Mouse (Mus musculus): Measurements from ENCODE around the gene Rtl8c.
"Not testable (repeated sequence)": the region's sequence is repeated elsewhere in the genome, so short reads cannot be mapped to it uniquely, and the experiment has no call there.

Gene Rtl8c

DNA sequence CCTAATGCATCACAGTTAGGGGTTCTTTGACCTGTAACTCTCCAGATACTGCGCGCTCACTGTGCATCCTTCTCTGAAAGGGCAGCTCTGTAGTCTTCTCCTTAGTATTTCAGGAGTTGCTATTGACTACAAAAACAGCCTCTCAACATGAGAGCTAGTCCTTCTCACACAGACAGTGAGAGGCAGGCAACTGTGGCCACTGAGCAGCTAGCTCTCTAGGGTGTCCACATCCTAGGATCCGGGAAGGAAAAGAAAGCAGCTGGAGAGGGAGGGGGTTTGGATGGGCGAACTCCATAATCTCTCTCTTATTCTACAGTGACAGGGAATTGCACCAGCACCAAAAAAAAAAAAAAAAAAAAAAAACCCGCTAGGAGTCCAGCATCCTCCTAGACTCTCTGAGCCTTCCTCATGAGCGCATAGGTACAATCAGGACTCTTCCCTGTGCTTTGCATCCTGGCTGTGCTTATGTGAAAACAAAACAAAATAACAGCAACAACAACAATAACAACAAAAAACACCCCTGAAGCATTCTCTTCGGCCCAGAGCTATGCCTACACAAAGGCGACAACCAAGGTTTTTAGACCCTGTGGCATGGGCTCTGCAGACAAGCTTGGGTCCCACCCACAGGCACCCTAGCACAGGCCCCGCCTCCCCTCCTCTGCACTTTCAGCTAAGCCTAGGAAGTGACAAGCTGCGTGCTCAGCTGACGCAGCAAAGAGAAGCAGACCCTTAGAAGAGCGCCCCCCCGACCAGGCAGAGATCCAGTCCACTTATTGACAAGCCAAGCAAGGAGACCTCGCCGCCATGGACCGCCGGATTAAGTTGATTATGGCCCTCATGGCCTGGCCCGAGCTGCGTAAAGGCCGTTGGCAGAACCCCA is at the start of gene Rtl8c:
Rtl8c (plus strand) TSS at position 791 of the 880 bp plus-strand sequence.
- peak; percentile 74 for DNase-seq

DNA sequence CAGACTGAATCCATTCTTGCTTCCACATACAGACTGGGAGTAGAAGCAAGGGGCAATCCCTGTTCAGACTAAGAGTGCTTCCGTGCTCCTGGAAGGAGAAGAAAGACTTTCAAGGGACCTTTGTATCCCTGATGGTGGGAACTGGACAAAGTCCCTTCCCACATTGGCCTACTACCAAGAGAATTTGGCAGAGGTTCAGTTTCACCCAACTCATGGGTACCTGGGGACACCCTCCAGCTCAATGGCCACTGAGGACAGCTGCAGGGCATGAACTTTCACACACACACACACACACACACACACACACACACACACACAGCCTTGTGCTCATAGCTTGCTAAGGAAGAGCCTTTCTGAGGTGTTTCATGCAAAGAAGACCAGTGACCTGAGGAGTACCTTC is 28.5 kb upstream of the Rtl8c start:
- DNase-seq: no peak

DNA sequence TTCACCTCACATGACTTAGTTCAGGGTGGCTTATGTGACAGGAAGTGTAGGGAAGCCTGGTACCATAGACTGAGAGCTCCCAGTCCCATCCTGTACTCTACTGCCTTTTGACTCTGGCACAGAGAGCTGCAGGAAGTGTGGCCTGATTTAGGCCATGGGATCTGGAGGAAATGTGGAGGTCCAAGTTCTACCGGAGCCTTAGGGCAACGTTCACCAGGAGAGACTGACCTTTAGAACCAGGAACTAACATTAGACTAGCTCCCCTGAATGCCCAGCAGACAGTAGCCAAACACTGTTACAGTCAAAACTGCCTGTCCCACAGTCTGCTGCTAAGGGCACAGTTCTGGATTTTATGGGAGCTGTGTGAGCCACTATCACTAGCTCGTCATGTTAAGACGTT is 26.4 kb upstream of the Rtl8c start:
- DNase-seq: not testable (repeated sequence)

DNA sequence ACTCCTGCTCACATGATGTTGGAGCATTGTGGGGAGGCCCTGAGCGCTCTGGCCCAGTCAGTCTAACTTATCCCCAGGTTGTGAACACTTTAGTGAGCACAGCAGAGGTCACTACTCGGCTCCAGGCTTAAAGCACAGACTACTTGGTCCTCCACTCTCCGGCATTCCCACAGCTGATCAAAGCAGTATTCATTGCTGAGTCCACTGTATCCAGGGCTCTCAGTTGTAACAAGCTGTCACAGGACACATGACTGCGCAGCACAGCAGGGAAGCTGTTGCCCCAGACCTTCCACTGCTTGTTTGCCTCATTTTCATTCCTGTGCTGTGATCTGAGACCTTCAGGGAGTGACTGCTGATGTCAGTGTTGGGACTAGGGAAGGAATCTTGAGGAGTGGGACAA is 24.4 kb upstream of the Rtl8c start:
- DNase-seq: not testable (repeated sequence)

DNA sequence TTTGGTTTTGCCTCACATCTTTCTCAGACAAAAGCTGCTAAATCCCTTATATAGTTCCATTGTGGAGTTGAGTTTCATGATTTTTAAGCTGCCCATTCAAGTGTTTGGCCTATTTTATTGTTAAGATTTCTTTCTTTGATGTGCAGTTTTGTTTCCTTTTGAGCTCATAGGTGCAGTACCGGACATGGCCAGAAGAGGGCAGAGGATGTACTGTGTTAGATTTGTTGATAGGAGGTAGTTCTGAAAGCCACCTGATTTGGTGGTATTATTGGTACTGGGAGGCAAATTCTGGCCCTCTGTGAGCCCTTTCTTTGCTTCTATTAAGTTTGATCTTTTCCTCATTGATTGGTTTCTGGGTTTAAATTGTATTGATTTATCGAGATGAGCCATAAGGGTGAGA is 7.8 kb upstream of the Rtl8c start:
- DNase-seq: peak; percentile 16

DNA sequence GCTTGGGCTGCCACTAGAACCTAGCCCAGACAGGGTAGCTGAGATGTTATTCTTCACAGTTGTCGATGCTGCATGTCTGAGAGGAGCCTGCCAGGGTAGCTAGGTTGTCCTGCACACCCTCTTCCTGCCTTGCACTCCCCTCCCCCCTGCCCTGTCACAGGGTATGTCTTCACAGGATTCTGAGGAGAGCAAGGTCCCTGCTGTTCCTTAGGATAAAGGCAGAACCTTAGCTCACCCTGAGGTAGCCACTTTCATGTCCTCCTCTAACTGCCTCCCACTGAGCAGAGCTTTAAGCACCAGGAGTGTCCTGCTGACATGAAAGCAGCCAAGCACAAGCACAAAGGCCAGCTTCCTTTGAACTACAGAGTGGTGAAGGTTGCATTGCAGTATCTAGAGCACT is 1.7 kb upstream of the Rtl8c start:
- DNase-seq: not testable (repeated sequence)

DNA sequence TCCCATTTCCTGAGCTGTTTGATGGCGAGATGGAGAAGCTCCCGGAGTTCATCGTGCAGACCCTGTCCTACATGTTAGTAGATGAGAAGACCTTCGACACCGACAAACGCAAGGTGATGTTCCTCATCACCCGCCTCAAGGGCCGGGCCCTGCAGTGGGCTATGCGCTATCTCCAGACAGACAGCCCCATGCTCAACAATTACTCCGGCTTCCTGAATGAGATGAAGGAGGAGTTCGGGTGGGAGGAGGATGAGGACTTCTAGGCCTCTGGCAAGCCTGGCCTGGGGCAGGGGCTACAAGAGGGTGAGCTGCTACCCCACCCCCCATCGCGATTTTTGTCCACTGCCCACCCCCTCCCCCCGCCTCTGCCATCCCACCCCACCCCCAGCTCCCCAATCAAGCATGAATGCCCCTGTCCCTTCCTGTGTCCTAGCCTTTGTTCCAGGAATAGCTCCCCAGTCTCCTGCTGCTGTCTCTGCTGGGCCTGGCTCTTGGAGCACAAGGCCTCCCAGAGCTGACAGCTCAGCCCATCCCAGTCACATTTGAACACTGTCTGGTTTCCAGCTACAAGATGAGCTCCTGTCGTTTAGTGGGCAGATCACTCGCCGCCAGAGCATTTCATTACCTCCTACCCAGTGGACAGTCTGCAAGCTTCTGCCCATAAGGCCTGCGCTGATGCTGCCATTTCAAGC is 436 bp downstream of the Rtl8c start:
- DNase-seq: peak; percentile 11

DNA sequence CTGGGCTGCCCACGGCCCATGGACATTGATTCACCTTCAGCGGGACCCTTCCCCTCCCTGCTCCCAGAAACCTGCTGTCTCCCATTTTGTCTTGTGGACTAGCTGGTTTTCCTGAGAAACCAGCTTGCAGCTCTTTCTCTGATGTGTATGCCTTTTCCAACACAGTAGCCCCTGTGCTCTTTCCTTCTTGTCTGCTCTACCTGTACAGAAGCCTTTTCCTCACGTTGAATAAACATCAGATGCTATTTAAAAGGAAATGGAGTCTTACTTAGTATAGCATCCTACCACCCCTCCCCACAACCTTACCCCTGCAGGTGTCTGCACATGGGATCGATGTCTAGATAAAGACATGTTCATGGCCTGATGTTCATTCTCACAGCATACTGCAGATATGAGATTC is 1.0 kb downstream of the Rtl8c start, which contains the start of gene Gm14597:
Gm14597 (minus strand) TSS at position 101 of the 400 bp plus-strand sequence.
- DNase-seq: not testable (repeated sequence)

DNA sequence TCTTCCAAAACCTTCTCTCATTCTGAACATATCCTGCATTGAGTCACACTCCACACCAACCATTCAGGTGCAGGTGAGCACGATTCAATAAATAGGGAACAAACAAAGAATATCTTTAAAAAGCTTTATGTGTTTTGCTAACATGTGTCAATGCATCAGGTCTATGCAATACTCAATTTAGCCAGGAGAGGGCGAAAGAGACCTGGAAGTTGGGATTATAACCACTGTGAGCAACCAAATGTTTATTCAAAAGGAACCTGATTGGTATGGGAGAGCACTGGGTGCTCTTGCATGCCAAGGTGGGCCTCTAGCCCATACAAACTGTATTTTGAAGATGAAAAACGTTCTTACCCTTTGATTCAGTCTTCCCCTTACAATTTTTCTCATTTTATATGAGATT is 2.7 kb downstream of the Rtl8c start:
- peak; percentile 36 for DNase-seq

DNA sequence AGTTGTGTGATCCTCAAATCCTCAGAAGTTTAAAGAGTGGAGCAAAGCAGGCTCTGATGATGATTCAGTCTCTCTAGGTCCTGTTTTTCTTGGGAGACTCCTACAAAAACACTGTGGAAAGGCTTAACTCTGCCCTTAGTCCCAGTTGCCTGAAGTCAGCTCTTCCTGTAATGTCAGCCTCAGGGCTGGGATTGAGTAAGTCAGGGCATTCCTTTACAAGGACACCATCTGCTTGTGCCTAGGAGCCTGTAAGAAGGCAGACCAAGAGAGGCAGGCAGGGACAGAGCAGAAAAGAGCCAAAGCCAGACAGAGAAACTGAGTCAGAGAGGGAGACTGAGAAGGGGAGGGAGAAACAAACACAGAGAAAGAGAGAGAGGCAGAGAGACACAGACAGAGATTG is 3.6 kb downstream of the Rtl8c start:
- not testable (repeated sequence) for DNase-seq

DNA sequence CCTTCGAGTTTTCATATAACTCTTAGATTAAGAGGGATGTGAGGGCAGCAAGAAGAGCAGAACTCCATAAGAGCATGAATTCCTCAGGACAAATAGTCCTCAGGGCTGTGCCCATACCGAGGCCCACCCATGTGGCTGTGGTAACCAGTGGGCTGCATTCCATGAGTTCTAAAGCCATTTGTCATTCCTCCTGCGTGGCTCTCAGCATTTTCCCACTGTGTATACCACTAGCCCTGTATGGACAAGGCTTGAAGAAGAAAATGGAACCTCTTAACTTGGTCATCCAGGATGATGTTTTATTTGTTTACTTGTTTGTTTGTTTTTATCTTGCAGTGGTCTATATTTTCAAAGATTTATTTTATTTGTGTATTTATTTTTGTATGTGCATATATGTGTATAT is 30.3 kb downstream of the Rtl8c start:
- not testable (repeated sequence) for DNase-seq

DNA sequence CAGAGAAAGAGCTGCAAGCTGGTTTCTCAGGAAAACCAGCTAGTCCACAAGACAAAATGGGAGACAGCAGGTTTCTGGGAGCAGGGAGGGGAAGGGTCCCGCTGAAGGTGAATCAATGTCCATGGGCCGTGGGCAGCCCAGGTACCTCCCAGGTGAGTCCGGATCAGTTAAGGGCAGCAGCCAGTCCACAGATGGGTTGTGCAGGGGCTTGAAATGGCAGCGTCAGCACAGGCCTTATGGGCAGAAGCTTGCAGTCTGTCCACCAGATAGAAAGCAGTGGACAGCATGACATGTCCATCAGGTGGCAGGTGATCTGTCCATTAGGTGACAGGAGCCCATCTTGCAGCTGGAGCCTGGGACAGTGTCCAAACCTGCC is 34.8 kb downstream of the Rtl8c start:
- DNase-seq: peak; percentile 4

DNA sequence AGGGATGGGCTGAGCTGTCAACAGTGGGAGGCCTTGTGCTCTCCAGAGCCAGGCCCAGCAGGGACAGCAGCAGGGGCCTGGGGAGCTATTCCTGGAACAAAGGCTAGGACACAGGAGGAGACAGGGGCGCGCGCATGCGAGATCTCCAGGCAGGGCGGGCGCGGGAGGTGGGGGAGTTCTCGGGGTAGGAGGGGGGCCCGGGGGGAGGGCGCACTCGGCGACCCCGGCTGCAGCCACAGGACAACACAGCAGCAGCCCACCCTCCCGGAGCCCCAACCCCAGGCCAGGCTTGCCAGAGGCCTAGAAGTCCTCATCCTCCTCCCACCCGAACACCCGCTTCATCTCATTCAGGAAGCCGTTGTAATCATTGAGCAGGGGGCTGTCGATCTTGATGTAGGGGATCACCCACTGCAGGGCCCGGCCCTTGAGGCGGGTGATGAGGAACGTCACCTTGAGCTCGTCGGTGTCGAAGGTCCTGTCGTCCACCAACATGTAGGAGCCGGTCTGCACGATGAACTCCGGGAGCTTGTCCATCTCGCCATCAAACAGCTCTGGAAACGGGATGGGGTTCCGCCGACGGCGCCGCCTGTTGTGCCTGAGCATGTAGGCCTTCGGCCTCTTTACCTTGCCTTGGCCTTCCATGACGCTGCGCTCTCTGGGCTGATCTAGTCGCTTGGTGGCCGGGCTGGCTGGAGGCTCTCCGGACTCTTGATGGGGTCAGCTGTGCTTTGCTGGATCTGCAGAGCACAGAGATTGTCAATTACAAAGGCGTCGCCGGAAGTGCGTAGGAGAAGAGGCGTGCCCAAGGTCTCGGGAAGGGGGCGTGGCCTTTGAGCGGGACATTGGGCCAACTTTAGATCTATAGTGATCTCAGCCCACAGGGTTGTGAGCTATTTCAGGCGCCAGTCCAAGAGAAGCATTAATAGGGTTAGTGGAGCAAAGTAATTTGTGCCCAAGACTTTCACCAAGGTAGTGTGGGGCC is 35.4 kb downstream of the Rtl8c start, which contains the start of gene Rtl8a:
Rtl8a (minus strand) TSS at position 703 of the 982 bp plus-strand sequence.
- DNase-seq: peak; percentile 58

DNA sequence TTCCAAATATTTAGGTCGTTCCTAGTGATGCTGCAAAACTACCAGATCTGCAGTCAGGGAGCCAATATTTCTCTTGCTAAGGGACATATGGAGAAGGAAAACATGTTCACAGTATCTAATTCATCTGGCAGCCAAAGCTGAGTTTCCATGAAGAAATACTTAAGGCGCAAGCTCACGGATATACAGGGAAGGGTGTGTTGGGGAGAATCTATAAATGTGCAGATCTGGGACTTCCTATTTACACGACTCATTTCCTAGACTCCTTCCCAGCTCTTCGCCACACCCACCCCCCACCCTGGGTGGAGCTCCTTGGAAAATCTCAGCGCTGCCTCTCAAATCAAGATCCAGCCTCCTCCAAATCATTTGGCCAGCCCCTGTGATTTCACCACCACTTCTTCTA is 38.1 kb downstream of the Rtl8c start:
- no peak for DNase-seq

DNA sequence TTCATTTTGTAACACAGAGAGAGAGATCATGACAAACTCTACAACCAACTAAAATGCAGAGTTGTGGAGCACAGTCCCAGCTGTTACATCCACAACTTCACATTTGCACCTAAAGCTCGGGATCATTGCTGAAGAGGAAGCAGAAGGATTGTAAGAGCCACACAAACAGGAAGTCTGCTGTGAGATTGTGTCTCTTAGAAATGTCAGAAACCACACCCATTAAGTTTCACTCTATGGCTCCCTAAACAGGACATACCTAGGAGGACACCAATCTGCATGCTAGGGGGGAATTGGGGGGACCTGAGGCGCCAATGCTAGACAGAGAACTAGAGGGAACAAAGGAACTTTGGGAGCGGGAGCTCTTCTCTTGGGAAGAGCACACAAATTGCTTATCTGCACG is 45.1 kb downstream of the Rtl8c start:
- DNase-seq: not testable (repeated sequence)

Measured in right cerebral cortex, postnatal 25 days (tissue).